Mouse (Mus musculus) liver, embryonic 14.5 days (tissue): ENCODE data around the gene Traf3ip3. TPM values are rescaled to one million over a fixed set of nuclear protein-coding genes. Genes with fewer than 3 reads are reported as not detected.

Source experiments
- ATAC-seq: fragments of 200-750 bp; cut with Nextera tagmentation; 2 replicates; pipeline ENCODE4 v1.8.0; 2017; ENCODE audit warnings: moderate number of reproducible peaks, mild to moderate bottlenecking, moderate library complexity; ENCODE audit not compliant: insufficient read depth
- DNase-seq, 3 experiments: peaks; one replicate each; pipeline ENCODE4 v3.0.0-alpha.2; 2012 to 2013; ENCODE audit warnings: low read depth in 3 of 3, low spot score in 3 of 3
- H3K27ac ChIP-seq: fragments of 300-500 bp; sonication (generic); 2 replicates; pipeline ENCODE4 v1.5.1; 2014; ENCODE audit warnings: moderate library complexity, mild to moderate bottlenecking, control low read depth, inconsistent platforms
- H3K27me3 ChIP-seq: fragments of 300-500 bp; sonication (generic); 2 replicates; pipeline ENCODE4 v1.6.1; 2014; ENCODE audit warnings: mild to moderate bottlenecking, low read length, moderate library complexity; ENCODE audit not compliant: control insufficient read depth, insufficient read depth
- H3K36me3 ChIP-seq: fragments of 300-500 bp; sonication (generic); replicated peaks from 2 replicates; pipeline ENCODE4 v1.6.1; 2014; ENCODE audit warnings: low read depth; ENCODE audit not compliant: control insufficient read depth, insufficient read depth
- H3K4me1 ChIP-seq, 2 experiments: fragments of 200-500 bp in 1 of 2; fragments of 300-500 bp in 1 of 2; sonication (generic) in 1 of 2; replicated peaks; 2 replicates each; pipeline ENCODE4 v1.6.1; 2012 to 2014; ENCODE audit warnings: antibody characterized with exemption in 1 of 2, inconsistent platforms in 1 of 2, low read length in 1 of 2; ENCODE audit not compliant: control insufficient read depth in 2 of 2, insufficient read depth in 2 of 2
- H3K4me2 ChIP-seq: fragments of 300-500 bp; sonication (generic); 2 replicates; pipeline ENCODE4 v1.6.1; 2014; ENCODE audit warnings: low read depth, mild to moderate bottlenecking, control low read depth, moderate library complexity
- H3K4me3 ChIP-seq, 2 experiments: fragments of 200-500 bp in 1 of 2; fragments of 300-500 bp in 1 of 2; sonication (generic) in 1 of 2; 2 replicates each; pipeline ENCODE4 v1.5.1; 2012 to 2014; ENCODE audit warnings: low read depth in 2 of 2, low read length in 2 of 2, mild to moderate bottlenecking in 2 of 2, control low read depth in 1 of 2, inconsistent platforms in 1 of 2, moderate library complexity in 1 of 2; ENCODE audit not compliant: insufficient read depth in 1 of 2
- H3K9ac ChIP-seq: fragments of 300-500 bp; sonication (generic); replicated peaks from 2 replicates; pipeline ENCODE4 v1.6.1; 2014; ENCODE audit warnings: mild to moderate bottlenecking, control low read depth, moderate library complexity
- H3K9me3 ChIP-seq: fragments of 300-500 bp; sonication (generic); 2 replicates; pipeline ENCODE4 v1.6.1; 2016; ENCODE audit warnings: low read length, mixed read lengths; ENCODE audit not compliant: control insufficient read depth
- CTCF ChIP-seq: IDR thresholded peaks from 2 replicates; pipeline ENCODE4 v1.5.1; 2016; ENCODE audit warnings: antibody characterized with exemption, low read depth, control low read depth
- EP300 ChIP-seq: IDR thresholded peaks from 2 replicates; pipeline ENCODE4 v1.6.1; 2016; ENCODE audit warnings: antibody characterized with exemption, low read depth
- WGBS: fragments of 180-500 bp; shearing (Covaris S2); extraction: QIAGEN DNeasy Blood & Tissue Kit; methylation state at CpG from one replicate; pipeline ENCODE4 v1.1.7; 2014; ENCODE audit not compliant: insufficient replicate concordance; 5-methylcytosine and 5-hydroxymethylcytosine counted together
- polyA plus RNA-seq, 2 experiments: library from polyadenylated mRNA; depleted of rRNA in 1 of 2; stranded (reverse) in 1 of 2; unstranded in 1 of 2; fragments of >200 nt; fragmentation: Nextera tagmentation in 1 of 2; extraction: Ambion mirVana in 1 of 2; gene quantifications; 2 replicates each; pipeline versions ENCODE4 v1.2.1 to v1.2.3; 2012 to 2014

Gene Traf3ip3
- polyA plus RNA-seq, 2 experiments: 4.9 to 5.1 TPM

GRCm38 (mm10) chr1:193141118-193141517 lies 60.4 kb downstream of the Traf3ip3 start:
- Histone ChIP-seq H3K36me3 (no peaks in the 10 kb centered on the region), H3K27ac (no peak overlapping the region), H3K4me2 (no peak overlapping the region), H3K9me3 (no peaks in the 10 kb centered on the region), H3K27me3 (no peaks in the 10 kb centered on the region), H3K9ac (no peak overlapping the region), H3K4me1 (no peaks in the 10 kb centered on the region), H3K4me3 (no peak overlapping the region)
- 60% methylated on average over 7 of the region's 7 CpGs for WGBS
- no peak for DNase-seq
- TF ChIP-seq EP300 (no peak), CTCF (no peak)
- ATAC-seq: no peak

- Histone ChIP-seq H3K27ac (no peak overlapping the region), H3K9ac (no peak overlapping the region), H3K4me3 (no peak overlapping the region), H3K4me1 (no peaks in the 10 kb centered on the region), H3K9me3 (no peaks in the 10 kb centered on the region), H3K27me3 (no peaks in the 10 kb centered on the region), H3K36me3 (no peaks in the 10 kb centered on the region), H3K4me2 (no peak overlapping the region)
- no peak for DNase-seq
- 21% methylated on average over 3 of the region's 3 CpGs for WGBS
- 0 out of 2 replicates have a peak, but pooled peaks have one; percentile 28 for ATAC-seq
- TF ChIP-seq CTCF (no peak), EP300 (no peak)
Observed at GRCm38 (mm10) chr1:193138669-193139068, 62.8 kb downstream of the Traf3ip3 start.

GRCm38 (mm10) chr1:193138087-193138486 lies 63.4 kb downstream of the Traf3ip3 start:
- WGBS: 34% methylated on average over 7 of the region's 7 CpGs
- Histone ChIP-seq H3K4me2 (no peak overlapping the region), H3K9ac (no peak overlapping the region), H3K27ac (no peak overlapping the region), H3K9me3 (no peaks in the 10 kb centered on the region), H3K36me3 (no peaks in the 10 kb centered on the region), H3K4me1 (no peaks in the 10 kb centered on the region), H3K27me3 (no peaks in the 10 kb centered on the region), H3K4me3 (no peak overlapping the region)
- ATAC-seq: no peak
- no peak for DNase-seq
- TF ChIP-seq EP300 (no peak), CTCF (no peak)

GRCm38 (mm10) chr1:193133726-193134125 lies 67.8 kb downstream of the Traf3ip3 start:
- DNase-seq (no peak), ATAC-seq (no peak)
- Histone ChIP-seq H3K36me3 (no peaks in the 10 kb centered on the region), H3K9me3 (no peaks in the 10 kb centered on the region), H3K9ac (no peak overlapping the region), H3K4me3 (no peak overlapping the region), H3K27ac (no peak overlapping the region), H3K27me3 (no peaks in the 10 kb centered on the region), H3K4me2 (no peak overlapping the region), H3K4me1 (peaks cover 9 to 11% of the 10 kb centered on the region in 2 experiments; a peak in 3 of 4 replicates)
- WGBS: 46% methylated on average over 1 of the region's 1 CpGs
- peak; percentile 58 for TF ChIP-seq CTCF
- no peak for TF ChIP-seq EP300

- no peaks in the 10 kb centered on the region for H3K36me3 ChIP-seq
- no peak overlapping the region for H3K9ac ChIP-seq
- TF ChIP-seq EP300: no peak
- no peak for TF ChIP-seq CTCF
- DNase-seq (no peak), ATAC-seq (no peak)
- H3K9me3 ChIP-seq: no peaks in the 10 kb centered on the region
- H3K4me2 ChIP-seq: no peak overlapping the region
- H3K27ac ChIP-seq: no peak overlapping the region
- no peak overlapping the region for H3K4me3 ChIP-seq
- peaks cover 9 to 11% of the 10 kb centered on the region in 2 experiments; a peak in 3 of 4 replicates for H3K4me1 ChIP-seq
- H3K27me3 ChIP-seq: no peaks in the 10 kb centered on the region
Observed at GRCm38 (mm10) chr1:193132385-193132784, 69.1 kb downstream of the Traf3ip3 start.
